Mouse (Mus musculus): ENCODE data around the gene Sema3b.

Gene Sema3b

DNA sequence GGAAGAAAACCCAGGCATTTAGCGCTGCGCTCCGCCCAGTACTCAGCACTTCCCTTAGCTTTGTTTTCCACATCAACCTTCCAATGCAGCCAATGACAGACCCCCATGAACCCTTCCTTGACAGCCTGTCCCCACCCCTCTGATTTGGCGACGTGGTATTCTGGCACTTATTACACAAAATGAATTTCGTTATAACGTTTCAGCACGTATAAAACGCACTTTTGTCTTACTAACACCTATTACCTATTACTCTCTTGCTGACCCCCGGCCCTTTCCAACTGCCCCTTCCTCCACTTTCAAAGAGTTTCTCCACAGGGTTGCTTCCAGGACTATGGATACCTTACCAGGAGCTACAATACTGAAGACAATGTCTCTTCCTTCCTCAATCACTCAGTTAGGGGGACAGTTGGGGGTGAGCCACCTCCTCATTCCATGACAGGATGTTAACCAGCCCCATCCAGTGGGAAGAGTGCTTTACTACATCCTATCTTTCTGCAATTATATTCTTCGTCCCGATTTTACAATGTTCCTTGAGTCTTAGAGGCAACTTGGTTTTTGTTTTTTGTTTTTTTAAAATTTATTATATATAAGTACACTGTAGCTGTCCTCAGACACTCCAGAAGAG, 4.0 kb upstream of the Sema3b start:
- DNase-seq (ENCODE audit: low spot score): no peak

DNA sequence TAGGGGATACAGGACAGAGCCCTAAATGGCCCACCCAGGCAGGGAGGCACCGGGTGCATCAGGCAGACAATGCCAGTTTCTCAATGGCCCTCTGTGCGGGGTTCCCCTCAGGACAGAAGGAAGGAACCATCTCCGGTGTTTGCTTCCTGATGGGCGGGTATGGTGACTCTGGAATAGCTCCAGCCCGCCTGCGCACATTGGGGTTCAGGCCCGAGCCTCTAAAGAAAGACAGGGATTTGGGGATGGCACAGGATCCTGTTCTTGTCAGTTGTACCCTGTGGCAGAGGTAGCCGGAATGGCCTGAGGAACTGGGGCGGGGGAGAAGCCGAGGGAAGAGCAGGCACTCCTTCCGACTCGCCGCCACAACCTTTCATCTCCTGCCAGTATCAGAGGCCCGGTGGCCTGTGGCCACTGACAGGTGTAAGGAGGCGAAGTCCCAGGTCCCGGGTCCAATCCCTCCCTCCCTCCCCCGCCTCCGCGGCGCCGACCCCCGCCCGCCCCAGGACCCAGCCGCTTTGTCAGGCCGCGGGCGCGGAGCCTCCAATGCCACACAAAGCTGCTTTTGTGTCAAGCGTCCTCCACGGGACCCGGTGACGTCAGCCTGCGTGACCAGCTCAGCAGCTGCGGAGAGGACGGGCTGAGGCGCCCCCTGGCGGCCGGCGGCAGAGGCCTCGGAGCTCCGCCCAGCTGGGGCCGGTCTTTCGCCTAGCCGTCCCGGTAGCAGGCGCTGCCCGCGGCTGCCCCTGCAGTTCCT, 3.3 kb upstream of the Sema3b start:
- DNase-seq (ENCODE audit: low spot score): peak; percentile 99

DNA sequence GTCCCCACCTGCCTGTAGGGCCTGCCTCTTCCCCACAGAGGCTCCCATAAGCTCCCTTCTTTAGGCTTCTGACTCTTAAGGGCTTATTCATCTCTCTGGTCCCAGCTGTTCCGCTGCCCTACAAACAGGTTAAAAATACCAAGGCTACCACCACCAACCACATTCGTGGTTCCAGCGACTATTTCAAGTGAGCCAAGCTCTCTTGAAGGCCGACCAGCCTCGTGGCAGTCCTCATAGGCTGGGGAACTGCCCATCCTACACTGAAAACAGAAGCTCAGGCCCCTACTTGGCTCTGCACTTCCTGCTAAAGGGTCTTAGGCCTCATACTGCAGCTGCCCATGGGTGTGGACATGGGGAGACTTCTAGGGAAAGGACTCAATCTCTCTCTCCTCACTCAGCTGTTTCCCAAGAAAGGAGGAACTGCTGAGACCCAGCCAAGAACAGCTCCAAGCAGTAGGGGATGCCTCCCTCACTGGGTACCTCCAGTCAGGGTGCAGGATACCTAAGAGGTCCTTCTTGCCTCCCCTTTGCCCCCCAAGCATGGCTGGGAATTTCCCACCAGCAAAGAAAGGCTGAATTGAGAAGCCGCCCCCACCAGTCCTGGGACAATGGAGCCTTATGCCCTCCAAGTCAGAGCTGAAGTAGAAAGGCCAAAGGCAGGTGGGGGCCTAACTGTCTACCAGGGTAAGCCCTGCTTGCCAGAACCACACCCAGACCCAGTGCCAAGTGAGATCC, 2.6 kb upstream of the Sema3b start:
- DNase-seq (ENCODE audit: low spot score): no peak

DNA sequence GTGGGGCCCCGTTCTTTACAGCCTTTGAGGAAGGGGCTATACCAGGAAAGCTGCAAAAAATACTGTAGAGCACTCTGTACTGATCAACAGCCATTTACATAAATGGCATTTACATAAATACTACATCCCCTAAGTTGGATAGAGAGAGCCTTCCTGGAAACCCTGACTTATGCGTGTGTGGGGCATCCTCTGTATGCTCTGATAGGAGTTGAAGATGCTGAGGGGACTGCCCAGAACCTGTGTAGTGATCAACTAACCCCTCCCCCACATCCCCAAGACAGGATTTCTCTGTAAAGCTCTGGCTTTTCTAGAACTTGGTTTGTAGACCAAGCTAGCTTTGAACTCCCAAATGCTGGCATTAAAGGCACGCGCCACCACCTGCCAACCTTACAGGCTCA, 403 bp upstream of the Sema3b start:
- DNase-seq (ENCODE audit: low spot score): no peak

DNA sequence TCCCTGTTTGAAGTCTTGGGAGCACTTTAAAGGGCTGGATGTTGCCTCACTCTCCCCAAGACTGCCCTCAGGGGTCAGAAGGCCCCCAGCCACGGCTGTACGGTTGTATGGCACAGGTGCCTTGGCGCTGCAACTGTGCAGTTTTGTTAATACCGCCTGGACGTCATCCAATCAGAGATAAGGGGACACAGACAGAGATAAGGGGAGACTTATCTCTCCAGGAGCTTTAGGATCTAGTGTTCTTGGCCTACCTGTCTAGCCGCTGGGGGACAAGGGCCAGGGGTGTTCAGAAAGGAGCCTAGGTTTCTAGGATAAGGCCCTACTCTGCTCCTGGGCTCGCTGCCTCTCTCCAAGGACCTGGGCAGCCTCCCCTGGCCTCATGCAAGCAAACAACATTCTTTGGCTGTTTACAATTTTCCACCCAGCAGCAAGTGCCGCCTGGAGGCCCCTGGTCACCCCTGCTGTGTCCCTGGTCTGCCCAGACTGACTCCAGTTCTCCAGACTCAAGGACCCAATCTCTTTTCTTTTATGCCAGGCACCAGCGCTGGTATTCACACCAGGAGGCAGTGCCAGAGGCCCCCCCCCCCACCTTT, 1.3 kb downstream of the Sema3b start:
- no peak for DNase-seq (ENCODE audit: low spot score)

DNA sequence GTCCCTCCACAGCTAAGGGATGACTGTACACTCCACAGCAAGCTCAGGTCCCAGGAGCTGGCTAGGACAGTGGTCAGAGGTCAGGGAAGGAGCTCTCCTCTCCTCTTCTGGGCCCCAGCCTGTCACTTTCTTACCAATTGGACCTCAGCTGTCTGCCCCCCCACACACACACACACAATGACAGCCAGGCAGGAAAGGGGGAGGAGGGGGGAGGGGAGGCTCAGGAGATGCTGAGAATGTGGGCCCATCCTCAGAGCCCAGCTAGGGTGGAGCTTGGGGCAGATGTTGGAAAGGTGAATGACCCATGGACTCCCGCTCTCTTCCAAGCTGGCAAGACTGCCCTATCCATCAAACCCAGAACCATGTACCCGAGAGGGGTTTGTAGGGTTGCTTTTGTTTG, 2.0 kb downstream of the Sema3b start:
- DNase-seq (ENCODE audit: low spot score): no peak

DNA sequence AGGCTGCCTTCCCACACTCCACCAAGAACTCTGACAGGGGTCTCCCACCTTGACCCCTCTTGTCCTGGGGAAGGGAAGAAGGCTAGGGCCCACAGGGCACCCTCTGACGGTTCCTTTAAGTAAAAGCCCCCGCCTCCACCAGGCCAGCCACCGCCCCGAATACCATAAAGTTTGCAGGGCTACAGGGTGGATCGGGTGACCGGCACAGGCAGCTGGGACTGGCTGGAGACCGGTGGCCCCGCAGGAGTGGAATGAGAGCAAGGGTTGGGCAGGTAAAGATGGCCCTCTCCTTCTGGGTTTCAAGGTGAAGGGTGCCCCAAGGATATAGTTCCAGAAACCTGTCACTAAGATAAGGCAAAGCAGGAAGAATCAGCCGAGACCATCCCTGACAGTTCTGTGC, 2.4 kb downstream of the Sema3b start:
- DNase-seq (ENCODE audit: low spot score): no peak

DNA sequence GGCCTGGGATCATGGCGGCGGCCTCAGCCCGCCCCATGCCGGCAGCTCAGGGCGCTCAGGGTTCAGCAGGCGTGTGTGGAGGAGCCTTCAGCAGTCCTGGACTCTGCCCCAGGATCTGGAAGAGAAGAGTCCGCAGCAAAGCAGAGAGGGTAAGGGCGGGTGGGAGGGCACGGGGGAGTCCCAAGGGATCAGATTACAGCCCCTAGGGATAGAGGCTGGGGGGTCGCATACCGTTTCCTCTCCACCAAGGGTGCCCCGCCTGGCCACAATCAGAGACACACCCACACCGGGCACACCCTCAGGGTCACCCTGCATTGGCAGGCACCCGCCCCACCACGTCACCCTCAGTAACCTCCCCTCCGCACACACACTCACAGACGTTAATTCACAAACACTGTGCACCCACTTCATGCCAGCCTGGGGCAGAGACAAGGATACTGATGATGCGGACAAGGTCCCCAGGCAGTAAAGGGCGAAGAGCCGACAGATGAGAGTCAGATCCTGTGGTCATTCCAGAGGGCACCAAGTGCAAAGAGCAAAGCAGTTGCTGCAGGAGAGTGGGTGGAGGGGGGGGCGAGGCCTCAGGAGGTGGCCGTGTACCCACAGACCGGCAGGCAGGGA, 3.9 kb downstream of the Sema3b start:
- DNase-seq (ENCODE audit: low spot score): no peak

DNA sequence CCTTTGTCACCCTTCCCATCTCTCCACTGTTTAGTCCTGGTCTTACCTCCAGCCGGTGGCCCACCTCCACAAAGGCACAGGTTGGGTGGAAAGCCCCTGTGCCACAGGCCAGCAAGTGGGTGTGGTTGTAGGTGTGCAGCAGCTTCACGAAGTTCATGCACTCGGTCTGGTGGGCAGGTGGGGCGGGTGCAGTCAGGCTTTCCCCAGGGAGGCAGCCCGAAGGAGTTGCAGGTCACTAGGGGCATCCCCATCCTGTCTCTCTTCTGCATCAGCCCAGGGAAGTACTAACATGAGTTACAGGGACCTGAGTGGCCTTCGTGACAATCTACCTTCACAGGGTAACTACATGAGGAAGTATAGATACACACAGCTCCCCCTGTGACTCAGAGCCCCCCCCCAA, 5.8 kb downstream of the Sema3b start:
- no peak for DNase-seq (ENCODE audit: low spot score)

DNA sequence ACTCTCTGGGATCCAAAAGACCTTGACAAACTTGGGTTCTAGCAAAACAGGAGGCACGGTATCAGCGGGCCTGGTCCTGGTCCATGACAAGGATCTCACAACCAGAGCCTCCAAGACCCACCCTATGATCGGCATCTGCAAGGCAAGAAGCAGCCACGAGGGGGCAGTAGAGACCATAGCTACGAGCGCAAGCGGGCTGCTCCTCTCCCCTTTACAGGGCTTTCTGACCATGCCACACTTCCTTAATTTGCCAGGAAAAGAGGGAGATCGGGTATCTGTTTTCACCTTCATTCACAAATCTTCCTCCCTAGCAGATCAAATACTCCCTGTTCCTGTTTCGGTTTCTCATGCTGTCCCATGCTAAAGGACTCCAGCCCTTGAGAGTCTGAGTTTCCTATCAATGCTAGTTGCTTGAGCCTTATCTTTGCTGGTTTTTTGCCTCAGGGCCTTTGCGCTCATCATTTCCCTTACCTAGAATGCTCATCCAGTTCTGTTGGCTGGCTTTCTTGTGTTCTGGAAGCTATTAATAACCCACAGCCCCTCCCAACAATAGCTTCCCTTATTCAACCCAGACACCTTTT, 6.9 kb downstream of the Sema3b start:
- DNase-seq (ENCODE audit: low spot score): peak; percentile 97

DNA sequence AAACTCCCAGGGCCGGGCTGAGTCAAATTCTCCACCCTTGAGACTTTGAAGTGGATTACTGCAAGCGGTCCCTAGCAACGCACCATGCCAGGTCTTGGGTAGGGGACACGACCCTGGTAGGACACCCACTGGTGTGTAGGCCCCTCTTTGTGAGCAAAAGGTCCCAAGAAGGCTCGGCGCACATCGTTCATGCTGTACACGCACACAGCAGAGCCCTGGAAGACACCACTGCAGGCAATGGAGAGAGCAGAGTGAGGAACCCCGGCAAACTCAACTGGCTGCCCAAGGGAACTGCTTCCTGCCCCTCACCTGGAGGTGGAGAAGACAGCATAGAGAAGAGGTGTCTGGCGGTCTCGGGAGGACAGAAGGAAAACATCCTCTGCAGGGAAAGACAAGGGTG, 7.8 kb downstream of the Sema3b start:
- no peak for DNase-seq (ENCODE audit: low spot score)

DNA sequence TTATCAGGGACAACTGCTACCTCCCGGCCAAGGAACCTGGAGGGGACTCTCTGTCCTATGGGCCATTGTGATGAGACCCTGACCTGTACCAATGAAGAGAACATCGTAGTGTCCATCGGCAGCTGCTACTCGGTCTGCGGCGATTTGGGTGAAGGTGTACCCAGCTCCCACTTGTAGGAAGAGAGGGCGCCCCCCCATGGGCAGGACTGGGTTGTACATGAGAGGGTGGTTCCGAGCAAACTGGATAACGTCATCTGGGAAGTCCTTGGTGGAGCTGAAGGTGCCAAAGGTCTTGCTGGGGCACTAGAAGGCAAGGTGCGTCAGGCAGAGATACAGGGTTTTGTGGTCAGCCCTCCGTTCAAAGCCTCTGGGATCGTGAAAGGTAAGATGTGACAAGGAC, 8.3 kb downstream of the Sema3b start:
- DNase-seq (ENCODE audit: low spot score): no peak

DNA sequence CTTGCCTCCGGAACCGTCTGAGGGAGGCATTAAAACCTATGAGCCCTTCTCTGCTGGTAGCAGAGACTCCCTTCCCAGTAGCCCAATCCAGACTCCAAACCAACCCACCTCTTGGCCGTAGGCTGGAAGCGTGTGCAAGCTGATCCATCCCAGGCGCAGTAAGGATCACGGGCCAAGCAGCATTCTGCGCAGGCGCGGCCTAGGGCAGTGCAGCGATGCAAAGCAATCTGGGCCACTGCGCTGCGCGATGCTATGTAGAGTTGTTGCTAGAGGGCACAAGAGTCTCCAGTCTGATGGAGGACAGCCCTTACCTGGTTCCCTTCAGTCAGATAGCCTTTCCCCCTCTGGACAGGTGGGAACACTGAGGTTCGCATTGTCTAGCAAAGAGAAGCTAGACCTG, 9.2 kb downstream of the Sema3b start:
- peak; percentile 43 for DNase-seq (ENCODE audit: low spot score)

DNA sequence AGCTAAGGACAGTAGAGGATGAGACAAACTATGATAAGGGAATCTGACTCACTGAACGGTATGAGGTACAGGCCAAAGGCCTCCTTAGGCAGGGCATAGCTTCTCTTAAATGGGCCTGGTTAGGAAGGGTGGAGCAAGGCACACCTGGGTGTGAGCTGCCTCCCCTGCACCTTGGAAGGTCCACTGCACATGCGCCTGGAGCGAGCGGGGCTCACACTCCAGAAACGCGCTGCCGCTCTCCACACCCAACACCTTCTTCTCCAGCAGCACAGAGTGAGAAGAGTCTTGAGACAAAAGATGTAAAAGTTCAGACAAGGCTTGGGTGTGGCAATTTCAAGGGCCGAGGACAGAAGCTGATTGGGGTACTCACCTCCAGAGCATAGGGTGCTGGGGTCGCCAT, 9.6 kb downstream of the Sema3b start:
- DNase-seq (ENCODE audit: low spot score): no peak

DNA sequence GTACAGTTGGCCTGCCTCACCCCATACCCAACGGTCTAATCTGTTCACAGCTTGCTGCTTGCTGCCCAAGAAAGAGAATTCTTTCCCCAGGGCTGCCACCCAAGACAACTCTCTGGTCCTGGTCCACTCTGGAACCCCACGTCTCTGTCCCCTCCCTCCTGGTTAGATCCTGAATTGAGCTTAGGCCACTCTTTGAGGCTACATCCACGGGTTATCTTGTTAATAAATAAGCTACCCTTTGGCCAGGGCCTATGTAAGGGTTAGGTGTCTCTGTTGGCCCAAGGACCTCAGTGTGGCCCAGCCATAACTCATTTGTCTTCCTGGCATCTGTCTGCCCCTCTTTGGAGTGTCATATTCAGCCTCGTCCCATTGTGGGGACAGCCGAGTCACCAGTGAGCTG, 10.6 kb downstream of the Sema3b start:
- no peak for DNase-seq (ENCODE audit: low spot score)

DNA sequence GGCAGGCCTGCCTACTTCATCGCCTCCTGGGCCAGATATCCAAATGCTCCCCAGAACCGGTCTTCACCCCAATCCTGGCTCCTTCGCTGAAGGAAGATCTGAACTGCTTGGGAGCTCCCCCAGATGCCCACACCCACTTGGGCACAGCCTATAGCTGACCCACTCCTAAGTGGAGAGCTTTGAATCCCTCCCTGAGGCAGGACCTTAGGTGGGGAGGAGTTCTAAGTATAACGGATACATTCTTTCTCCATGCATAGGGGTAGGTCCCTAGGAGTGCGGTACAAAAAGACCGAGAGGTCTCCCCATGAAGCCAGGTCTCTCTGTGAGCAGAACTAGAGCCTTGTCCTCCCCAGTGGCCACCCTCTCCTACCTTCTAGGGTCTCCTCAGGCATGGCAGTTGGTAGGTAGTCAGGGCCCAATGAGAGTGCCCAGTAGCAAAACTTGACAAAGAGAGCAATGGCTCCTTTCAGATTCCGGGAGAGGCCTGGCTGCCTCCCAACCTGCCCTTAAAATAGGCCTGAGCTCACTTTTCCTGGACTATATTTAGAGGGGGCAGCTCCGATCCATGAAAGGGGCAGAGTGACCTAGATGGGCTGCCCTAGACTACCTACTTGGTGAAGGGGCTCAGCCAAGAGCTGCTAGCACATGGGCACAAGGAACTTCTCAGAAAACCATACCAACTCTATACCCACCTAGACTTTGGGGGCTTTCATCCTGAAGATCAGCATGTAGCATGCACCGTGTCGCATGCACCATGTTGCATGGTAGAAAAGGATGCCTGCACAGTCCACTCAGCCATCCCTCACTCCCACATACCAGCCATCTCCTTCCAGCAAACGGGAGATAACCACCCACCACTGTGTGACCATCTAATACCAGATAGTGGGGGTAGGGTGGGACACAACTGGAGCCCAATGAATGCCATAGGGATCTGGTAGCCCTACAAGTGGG, 12.1 kb downstream of the Sema3b start:
- no peak for DNase-seq (ENCODE audit: low spot score)

DNA sequence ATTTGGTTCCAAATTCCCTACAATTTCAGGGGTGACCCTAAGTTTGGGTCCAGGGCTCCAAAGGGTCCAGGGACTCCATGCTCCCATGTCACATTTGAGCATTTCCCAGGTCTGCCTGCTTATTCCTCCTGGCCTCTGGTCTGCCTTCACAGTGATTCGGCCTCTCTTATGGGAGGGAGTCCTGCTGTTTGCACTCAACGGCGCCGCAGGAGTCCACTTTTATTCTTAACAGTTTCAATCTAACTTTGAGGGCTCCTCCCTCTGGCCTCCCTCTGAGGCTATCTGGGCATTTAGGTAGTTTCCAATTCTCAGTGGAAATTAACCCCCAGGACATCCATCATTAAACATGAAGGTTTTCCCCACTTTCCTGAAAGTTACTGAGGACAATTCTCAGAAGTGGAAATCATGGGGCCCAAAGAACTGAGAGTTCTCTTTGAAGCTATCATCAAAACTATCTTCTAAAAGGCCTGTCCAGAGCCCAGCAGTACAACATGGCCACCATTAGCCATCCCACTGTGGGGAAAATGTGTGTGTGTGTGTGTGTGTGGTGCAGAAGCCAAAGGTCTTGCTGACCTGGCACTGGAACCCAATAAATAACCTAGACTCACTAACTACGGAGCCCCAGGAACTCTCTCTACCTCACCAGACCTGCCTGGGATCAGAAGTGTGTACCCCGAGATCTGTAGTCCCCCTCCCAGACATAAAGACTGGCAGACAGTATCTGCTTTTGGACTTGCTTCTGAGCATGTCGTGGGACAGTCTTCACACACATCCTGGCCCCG, 14.6 kb downstream of the Sema3b start:
- DNase-seq (ENCODE audit: low spot score): no peak

DNA sequence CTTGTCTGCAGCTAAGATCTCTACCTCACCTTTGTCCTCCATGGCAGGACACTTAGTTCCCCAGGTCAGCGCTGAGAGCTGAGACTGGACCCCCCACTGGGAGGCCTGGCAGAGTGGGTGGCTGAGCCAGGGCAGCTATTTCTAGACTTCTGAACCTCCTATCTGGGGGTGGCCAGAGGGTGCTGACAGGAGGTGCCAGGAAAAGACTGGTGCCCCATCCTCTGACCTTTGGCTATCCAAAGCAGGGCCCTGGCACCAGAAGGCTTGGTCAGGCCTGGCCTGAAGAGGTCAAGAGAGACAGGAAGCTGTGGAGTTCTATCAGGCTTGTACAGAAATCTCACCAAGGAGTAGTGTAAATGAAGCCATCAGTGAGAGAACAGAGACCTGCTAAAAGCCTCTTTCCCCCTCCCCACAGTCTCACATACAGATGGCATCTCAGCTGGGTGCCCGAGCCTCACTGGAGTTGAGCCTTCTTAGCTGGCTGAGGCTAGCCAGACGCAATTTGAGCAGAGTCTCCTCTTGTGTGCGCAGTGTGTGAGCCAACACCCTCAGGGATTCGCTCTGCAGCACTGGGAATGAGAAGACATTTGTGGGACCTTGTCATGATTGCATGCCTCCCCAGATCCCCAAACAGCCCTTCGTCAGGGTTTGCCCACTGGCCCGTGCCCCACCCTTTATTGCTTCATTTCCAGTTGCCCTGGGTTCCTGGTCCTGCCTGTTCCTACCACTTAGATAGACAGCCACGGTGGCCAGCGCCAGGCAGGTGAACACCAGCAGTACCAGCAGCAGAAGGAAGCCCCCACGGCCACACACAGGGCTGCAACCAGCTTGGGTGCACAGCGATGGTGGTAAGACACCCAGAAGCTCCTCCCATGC, 15.7 kb downstream of the Sema3b start:
- no peak for DNase-seq (ENCODE audit: low spot score)

DNA sequence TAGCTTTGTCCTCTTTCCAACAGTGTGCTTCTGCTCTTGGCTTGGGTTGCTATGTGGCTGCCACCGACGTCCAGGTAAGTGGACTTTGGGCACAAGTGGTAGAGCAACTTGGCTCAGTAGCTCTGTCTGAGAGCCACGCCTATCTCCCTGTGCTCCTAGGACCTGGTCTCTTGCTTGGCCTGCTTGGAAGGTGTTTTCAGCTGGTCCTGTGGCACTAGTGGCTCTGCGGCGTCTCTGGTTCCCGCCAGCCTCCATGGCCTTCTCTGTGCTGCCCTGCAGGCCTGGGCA, 18.3 kb downstream of the Sema3b start:
- no peak for DNase-seq (ENCODE audit: low spot score)

Measured in retina, embryonic 14.5 days (tissue).